Comparison of ENCODE assay signal across 17 mouse cellular contexts in genomic region chr2:29559955-29560354, GRCm38 (mm10). TPM values are rescaled to one million over a fixed set of nuclear protein-coding genes. Genes with fewer than 3 reads are reported as not detected.
A peak's percentile ranks its signal among the peaks of the same experiment; 100 is the strongest.
DNase-seq lines count a peak whose midpoint lies in the region.
"Had no signal": no experiment of that assay in that cellular context is flagged by ENCODE, and none has a peak within 500 bp of the region (broad histone marks: within the 10 kb centered on the region; RNA-seq: fewer than 3 reads in every experiment).

No protein-coding gene starts in this region.

- peak; percentile 65 to 70 for DNase-seq in adrenal gland, adult (ENCODE audit: inconsistent age in 2 of 2, low spot score in 1 of 2)
- no peak for DNase-seq in adrenal gland, postnatal 25 days
- peak; percentile 16 to 38 for DNase-seq in heart, adult 18-20 months
- DNase-seq in heart, adult 8-10 months (ENCODE audit: low spot score), result no peak
- DNase-seq in adrenal gland, postnatal 14 days, result peak; percentile 37
- no peak for DNase-seq in layer of hippocampus, postnatal 36 days
- DNase-seq: cerebellum, adult 11 months; cerebellum, adult 2 months; cerebellum, postnatal 10 days; cerebellum, postnatal 36 days; embryo, embryonic 11 days; gastrocnemius, postnatal 10 days; gastrocnemius, postnatal 36 days; heart, postnatal 14 days; heart, postnatal 4 days; kidney, adult 18-20 months; kidney, adult 9 months had no signal

RNA-seq across cellular contexts. Expression of gene Rapgef1, which starts 59.6 kb away (rescaled TPM):
- 47.5 and 49.5 TPM in 2 replicates for total RNA-seq in adrenal gland, postnatal 25 days (2021)
- 100 to 1,000 TPM in 1 of 2 experiments, 10 to 100 TPM in 1; 100.0 to 108 TPM for total RNA-seq in heart, adult 18-20 months (2021)
- 100 to 1,000 TPM in 3 of 4 experiments, 10 to 100 TPM in 1; 98.1 to 113 (median 107) TPM for total RNA-seq in heart, adult 8-10 months (2022)
- 57.3 and 61.2 TPM in 2 replicates for total RNA-seq in adrenal gland, postnatal 14 days (2021)
- 10 to 100 TPM; 94.0 to 99.0 TPM for total RNA-seq in layer of hippocampus, postnatal 36 days (2021)

Comparison
In these comparisons a context has a peak if more than half of its experiments do, and no peak if none do; other contexts are left out.
1. DNase-seq: peak in adrenal gland, adult (2 of 2), heart, adult 18-20 months (2 of 2) and adrenal gland, postnatal 14 days (single experiment); none in adrenal gland, postnatal 25 days (single experiment), heart, adult 8-10 months (single experiment) and layer of hippocampus, postnatal 36 days (0 of 2).